Mouse (Mus musculus) heart, postnatal 0 days (tissue): Measurements from ENCODE around the gene Gm37240. TPM values are rescaled to one million over a fixed set of nuclear protein-coding genes. Genes with fewer than 3 reads are reported as not detected.

Experiments used
- ATAC-seq: fragments of 200-750 bp; cut with Nextera tagmentation; 2 replicates; pipeline ENCODE4 v1.8.0; 2017; ENCODE audit warnings: low read depth, moderate number of reproducible peaks, moderate library complexity; ENCODE audit not compliant: insufficient read depth
- DNase-seq: peaks from one replicate; pipeline ENCODE4 v3.0.0-alpha.2; 2016; ENCODE audit warnings: low spot score
- H3K27ac ChIP-seq: fragments of 300-500 bp; sonication (generic); 2 replicates; pipeline ENCODE4 v1.5.1; 2014; ENCODE audit warnings: low read depth, mild to moderate bottlenecking
- H3K27me3 ChIP-seq: fragments of 300-500 bp; sonication (generic); 2 replicates; pipeline ENCODE4 v1.6.1; 2014; ENCODE audit warnings: low read length, mixed read lengths; ENCODE audit not compliant: control insufficient read depth, insufficient read depth
- H3K36me3 ChIP-seq: fragments of 300-500 bp; sonication (generic); replicated peaks from 2 replicates; pipeline ENCODE4 v1.6.1; 2014; ENCODE audit warnings: low read length, mixed read lengths; ENCODE audit not compliant: control insufficient read depth, insufficient read depth
- H3K4me1 ChIP-seq: fragments of 300-500 bp; sonication (generic); 2 replicates; pipeline ENCODE4 v1.6.1; 2014; ENCODE audit warnings: antibody characterized with exemption; ENCODE audit not compliant: control insufficient read depth, insufficient read depth
- H3K4me2 ChIP-seq: fragments of 300-500 bp; sonication (generic); 2 replicates; pipeline ENCODE4 v1.6.1; 2014; ENCODE audit warnings: low read depth, mild to moderate bottlenecking, low read length, moderate library complexity
- H3K4me3 ChIP-seq: fragments of 300-500 bp; sonication (generic); 2 replicates; pipeline ENCODE4 v1.5.1; 2014; ENCODE audit warnings: low read depth, low read length
- H3K9ac ChIP-seq: fragments of 300-500 bp; sonication (generic); replicated peaks from 2 replicates; pipeline ENCODE4 v1.6.1; 2014; ENCODE audit warnings: low read depth, low read length, mixed read lengths
- H3K9me3 ChIP-seq: fragments of 300-500 bp; sonication (generic); replicated peaks from 2 replicates; pipeline ENCODE4 v1.6.1; 2016; ENCODE audit warnings: low read length; ENCODE audit not compliant: control insufficient read depth
- CTCF ChIP-seq: IDR thresholded peaks from 2 replicates; pipeline ENCODE4 v1.5.1; 2016; ENCODE audit warnings: antibody characterized with exemption, control low read depth, low read depth
- EP300 ChIP-seq: IDR thresholded peaks from 2 replicates; pipeline ENCODE4 v1.6.1; 2016; ENCODE audit warnings: antibody characterized with exemption, low read depth
- WGBS: fragments of 180-500 bp; shearing (Covaris S2); extraction: QIAGEN DNeasy Blood & Tissue Kit; methylation state at CpG from one replicate; pipeline ENCODE4 v1.1.7; 2014; 5-methylcytosine and 5-hydroxymethylcytosine counted together
- polyA plus RNA-seq: library from polyadenylated mRNA; unstranded; fragments of >200 nt; fragmentation: Nextera tagmentation; extraction: Ambion mirVana; gene quantifications from 2 replicates; pipeline ENCODE4 v1.2.1, GENCODE M21; 2015
- total RNA-seq: library from RNA; depleted of rRNA; stranded (reverse); fragments of >200 nt; gene quantifications from 2 replicates; pipeline ENCODE4 v1.2.3, GENCODE M21; 2014; ENCODE audit warnings: low replicate concordance

Gm37240 gene
- total and polyA plus RNA-seq, 2 experiments from 2014 or later, result 21.7 to 72.1 TPM

GRCm38 (mm10) chr3:84837984-84838383 is 1049.3 kb downstream of the Gm37240 start:
- Histone ChIP-seq H3K9me3 (no peaks in the 10 kb centered on the region), H3K9ac (no peak overlapping the region), H3K4me3 (no peak overlapping the region), H3K36me3 (no peaks in the 10 kb centered on the region), H3K4me2 (no peak overlapping the region), H3K27ac (no peak overlapping the region), H3K4me1 (no peaks in the 10 kb centered on the region), H3K27me3 (no peaks in the 10 kb centered on the region)
- TF ChIP-seq EP300 (no peak), CTCF (no peak)
- ATAC-seq (no peak), DNase-seq (no peak)
- WGBS, result 88% methylated on average over 3 of the region's 3 CpGs

- H3K4me1 ChIP-seq, result no peaks in the 10 kb centered on the region
- H3K9ac ChIP-seq, result no peak overlapping the region
- H3K27ac ChIP-seq, result no peak overlapping the region
- H3K4me2 ChIP-seq, result no peak overlapping the region
- DNase-seq (no peak), ATAC-seq (no peak)
- 58% methylated on average over 5 of the region's 5 CpGs for WGBS
- H3K4me3 ChIP-seq, result no peak overlapping the region
- TF ChIP-seq CTCF (no peak), EP300 (no peak)
- no peaks in the 10 kb centered on the region for H3K27me3 ChIP-seq
- no peaks in the 10 kb centered on the region for H3K36me3 ChIP-seq
- no peaks in the 10 kb centered on the region for H3K9me3 ChIP-seq
Observed at GRCm38 (mm10) chr3:84836029-84836428, 1051.3 kb downstream of the Gm37240 start.

DNA sequence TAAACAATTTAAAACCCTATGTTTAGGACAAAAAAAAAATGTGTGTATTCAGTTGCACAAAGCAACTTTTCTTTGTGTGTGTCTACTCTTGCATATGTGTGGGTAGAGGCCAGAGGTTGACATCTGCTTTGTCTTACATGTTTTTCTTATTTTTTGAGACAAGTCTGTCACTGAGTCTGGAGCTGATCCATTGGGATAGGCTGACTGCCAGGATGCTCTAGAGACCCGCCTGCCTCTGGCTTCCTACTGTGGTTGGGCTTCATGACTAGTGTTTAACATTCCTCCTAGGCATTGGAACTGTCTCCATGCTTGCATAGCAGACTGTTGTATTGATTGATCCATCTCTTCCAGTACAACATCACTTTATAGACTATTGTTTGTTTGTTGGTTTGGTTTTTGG is 1058.0 kb downstream of the Gm37240 start:
- H3K27ac ChIP-seq, result no peak overlapping the region
- ATAC-seq (no peak), DNase-seq (no peak)
- WGBS, result 70% methylated on average over 1 of the region's 1 CpGs
- TF ChIP-seq CTCF (no peak), EP300 (no peak)
- no peaks in the 10 kb centered on the region for H3K36me3 ChIP-seq
- no peaks in the 10 kb centered on the region for H3K9me3 ChIP-seq
- H3K27me3 ChIP-seq, result no peaks in the 10 kb centered on the region
- no peak overlapping the region for H3K9ac ChIP-seq
- H3K4me3 ChIP-seq, result no peak overlapping the region
- H3K4me1 ChIP-seq, result peaks cover 9% of the 10 kb centered on the region; the same call in 1 of the 2 replicates
- no peak overlapping the region for H3K4me2 ChIP-seq

- H3K4me1 ChIP-seq, result peaks cover 9% of the 10 kb centered on the region; the same call in 1 of the 2 replicates
- H3K27me3 ChIP-seq, result no peaks in the 10 kb centered on the region
- H3K4me2 ChIP-seq, result no peak overlapping the region
- ATAC-seq, result no peak
- no peak overlapping the region for H3K4me3 ChIP-seq
- H3K27ac ChIP-seq, result no peak overlapping the region
- TF ChIP-seq EP300 (no peak), CTCF (no peak)
- H3K9ac ChIP-seq, result no peak overlapping the region
- DNase-seq, result no peak
- no peaks in the 10 kb centered on the region for H3K9me3 ChIP-seq
- H3K36me3 ChIP-seq, result no peaks in the 10 kb centered on the region
- 82% methylated on average over 4 of the region's 4 CpGs for WGBS
Observed at GRCm38 (mm10) chr3:84827617-84828016, 1059.7 kb downstream of the Gm37240 start.

DNA sequence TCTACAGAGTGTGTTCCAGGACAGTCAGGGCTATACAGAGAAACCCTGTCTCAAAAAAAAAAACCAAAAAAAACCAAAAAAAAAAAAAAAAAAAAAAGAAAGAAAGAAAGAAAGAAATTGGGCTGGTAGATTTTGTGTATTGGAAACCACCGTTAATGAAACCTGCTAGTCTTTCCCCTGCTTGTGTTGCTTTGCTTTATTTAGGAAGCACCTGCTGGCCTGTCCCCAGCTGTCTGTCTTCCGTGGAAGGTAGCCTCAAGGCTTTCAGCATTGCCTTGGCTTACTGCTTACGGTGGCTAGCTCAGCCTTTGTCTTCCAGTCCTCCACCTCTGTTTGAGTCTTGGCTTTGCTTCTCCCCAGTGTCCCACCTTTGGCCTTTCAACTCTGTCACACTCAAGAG is 1060.4 kb downstream of the Gm37240 start:
- ATAC-seq (no peak), DNase-seq (no peak)
- 82% methylated on average over 3 of the region's 3 CpGs for WGBS
- peaks cover 9% of the 10 kb centered on the region; the same call in 1 of the 2 replicates for H3K4me1 ChIP-seq
- TF ChIP-seq EP300 (no peak), CTCF (no peak)
- H3K36me3 ChIP-seq, result no peaks in the 10 kb centered on the region
- H3K27me3 ChIP-seq, result no peaks in the 10 kb centered on the region
- H3K9ac ChIP-seq, result no peak overlapping the region
- H3K9me3 ChIP-seq, result no peaks in the 10 kb centered on the region
- no peak overlapping the region for H3K27ac ChIP-seq
- no peak overlapping the region for H3K4me2 ChIP-seq
- no peak overlapping the region for H3K4me3 ChIP-seq

DNA sequence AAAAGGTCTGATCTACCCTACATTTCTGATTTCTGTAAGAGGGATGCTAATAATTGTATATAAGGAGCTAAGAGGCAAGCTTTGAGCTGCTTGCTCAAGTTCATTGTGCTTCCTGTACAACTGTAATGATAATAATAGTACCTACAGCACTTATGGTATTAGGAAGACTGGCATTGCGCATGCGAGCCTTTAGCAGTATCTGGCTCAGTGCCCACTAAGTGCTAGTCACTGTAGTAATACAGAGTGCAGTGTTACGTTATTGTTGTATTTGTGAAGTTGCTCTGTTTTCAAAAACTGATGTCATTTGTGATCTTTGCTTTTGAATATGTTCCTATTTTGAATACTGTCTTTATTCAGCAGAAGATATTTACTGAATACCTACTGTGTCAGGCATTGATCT is 1060.9 kb downstream of the Gm37240 start:
- H3K27ac ChIP-seq, result peak overlapping the region; percentile 52; the same call in 1 of the 2 replicates
- H3K4me2 ChIP-seq, result peak overlapping the region; percentile 43
- ATAC-seq (peak; percentile 76; the same call in 1 of the 2 replicates), DNase-seq (peak; percentile 71)
- no peak for TF ChIP-seq EP300
- TF ChIP-seq CTCF, result no peak
- H3K27me3 ChIP-seq, result no peaks in the 10 kb centered on the region
- H3K36me3 ChIP-seq, result no peaks in the 10 kb centered on the region
- H3K9me3 ChIP-seq, result no peaks in the 10 kb centered on the region
- H3K4me3 ChIP-seq, result 0 out of 2 replicates have a peak overlapping the region, but pooled peaks have one; percentile 8
- 18% methylated on average over 3 of the region's 3 CpGs for WGBS
- H3K9ac ChIP-seq, result no peak overlapping the region
- H3K4me1 ChIP-seq, result peaks cover 9% of the 10 kb centered on the region; the same call in 1 of the 2 replicates
